Mouse (Mus musculus) MEL (cell line): Measurements from ENCODE around the gene Galntl6. TPM values are rescaled to one million over a fixed set of nuclear protein-coding genes. Genes with fewer than 3 reads are reported as not detected.

Experiments
- DNase-seq: peaks from one replicate; pipeline ENCODE4 v3.0.0; 2011; ENCODE audit warnings: low read depth, low spot score
- H3K27ac ChIP-seq: 2 replicates; pipeline ENCODE4 v1.5.1; 2012; ENCODE audit warnings: low read depth, mild to moderate bottlenecking, control low read depth, low read length, moderate library complexity; ENCODE audit not compliant: control insufficient read depth
- H3K27me3 ChIP-seq, 2 experiments: fragments of 150-350 bp in 1 of 2; sonication (generic) in 1 of 2; 2 replicates each; pipeline ENCODE4 v1.6.1; 2012; ENCODE audit warnings: low read length in 2 of 2, mild to moderate bottlenecking in 2 of 2, improper control_type of control experiment in 1 of 2, moderate library complexity in 1 of 2; ENCODE audit not compliant: insufficient read depth in 2 of 2, control insufficient read depth in 1 of 2
- H3K36me3 ChIP-seq, 2 experiments: 2 replicates each; pipeline ENCODE4 v1.6.1; 2012 to 2014; ENCODE audit warnings: low read length in 2 of 2, improper control_type of control experiment in 1 of 2, inconsistent platforms in 1 of 2, mild to moderate bottlenecking in 1 of 2; ENCODE audit not compliant: insufficient read depth in 2 of 2, control insufficient read depth in 1 of 2
- H3K4me1 ChIP-seq, 2 experiments: fragments of 150-350 bp in 1 of 2; sonication (generic) in 1 of 2; 2 replicates each; pipeline ENCODE4 v1.6.1; 2012; ENCODE audit warnings: low read length in 2 of 2, improper control_type of control experiment in 1 of 2, mild to moderate bottlenecking in 1 of 2; ENCODE audit not compliant: insufficient read depth in 2 of 2, control insufficient read depth in 1 of 2
- H3K4me3 ChIP-seq, 2 experiments: fragments of 150-350 bp in 1 of 2; sonication (generic) in 1 of 2; 2 replicates each; pipeline ENCODE4 v1.5.1; 2012; ENCODE audit warnings: low read depth in 2 of 2, low read length in 2 of 2, mild to moderate bottlenecking in 2 of 2, moderate library complexity in 2 of 2, control low read depth in 1 of 2, improper control_type of control experiment in 1 of 2; ENCODE audit not compliant: control insufficient read depth in 1 of 2, insufficient read depth in 1 of 2
- H3K79me2 ChIP-seq: 2 replicates; pipeline ENCODE4 v1.6.1; 2012; ENCODE audit warnings: mild to moderate bottlenecking, low read length, moderate library complexity; ENCODE audit not compliant: control insufficient read depth, poor library complexity, insufficient read depth
- H3K9ac ChIP-seq: 2 replicates; pipeline ENCODE4 v1.6.1; 2012; ENCODE audit warnings: low read depth, mild to moderate bottlenecking, control low read depth, low read length, moderate library complexity; ENCODE audit not compliant: control insufficient read depth, poor library complexity, severe bottlenecking
- H3K9me3 ChIP-seq: fragments of 150-350 bp; sonication (generic); replicated peaks from 2 replicates; pipeline ENCODE4 v1.6.1; 2012; ENCODE audit warnings: mild to moderate bottlenecking, low read length, improper control_type of control experiment, moderate library complexity; ENCODE audit not compliant: insufficient read depth
- BHLHE40 ChIP-seq: IDR thresholded peaks from 2 replicates; pipeline ENCODE4 v1.6.1; 2012; ENCODE audit warnings: low read depth, mild to moderate bottlenecking, inconsistent platforms, low read length, improper control_type of control experiment, borderline replicate concordance
- CTCF ChIP-seq, 3 experiments: IDR thresholded peaks in 2 of 3; conservative IDR thresholded peaks in 1 of 3; 2 replicates each; pipeline ENCODE4 v1.5.1; 2011 to 2012; ENCODE audit warnings: low read length in 3 of 3, low read depth in 2 of 3, mild to moderate bottlenecking in 2 of 3, improper control_type of control experiment in 1 of 3, inconsistent platforms in 1 of 3, mixed read lengths in 1 of 3, moderate library complexity in 1 of 3; ENCODE audit not compliant: control insufficient read depth in 1 of 3, insufficient read depth in 1 of 3, poor library complexity in 1 of 3, severe bottlenecking in 1 of 3
- ETS1 ChIP-seq: IDR thresholded peaks from 2 replicates; pipeline ENCODE4 v1.6.1; 2012; ENCODE audit warnings: low read depth, mild to moderate bottlenecking, inconsistent platforms, low read length, improper control_type of control experiment, moderate library complexity
- HCFC1 ChIP-seq: IDR thresholded peaks from 2 replicates; pipeline ENCODE4 v1.6.1; 2012; ENCODE audit warnings: low read depth, mild to moderate bottlenecking, inconsistent platforms, low read length, improper control_type of control experiment, moderate library complexity
- JUND ChIP-seq: IDR thresholded peaks from 2 replicates; pipeline ENCODE4 v1.6.1; 2011; ENCODE audit warnings: low read depth, mild to moderate bottlenecking, improper control_type of control experiment, low read length
- KAT2A ChIP-seq: conservative IDR thresholded peaks from 2 replicates; pipeline ENCODE4 v1.6.1; 2012; ENCODE audit warnings: low read depth, low read length, improper control_type of control experiment, inconsistent platforms
- MEF2A ChIP-seq: IDR thresholded peaks from 2 replicates; pipeline ENCODE4 v1.6.1; 2014; ENCODE audit warnings: low read depth, mild to moderate bottlenecking, inconsistent platforms, low read length, improper control_type of control experiment; ENCODE audit not compliant: poor library complexity, insufficient replicate concordance, severe bottlenecking; ENCODE audit errors: extremely low read depth
- MXI1 ChIP-seq: IDR thresholded peaks from 2 replicates; pipeline ENCODE4 v1.6.1; 2011; ENCODE audit warnings: mild to moderate bottlenecking, low read depth, low read length, improper control_type of control experiment
- MYC ChIP-seq: IDR thresholded peaks from 2 replicates; pipeline ENCODE4 v1.6.1; 2011; ENCODE audit warnings: low read depth, mild to moderate bottlenecking, low read length, improper control_type of control experiment, moderate library complexity
- NRF1 ChIP-seq: IDR thresholded peaks from 2 replicates; pipeline ENCODE4 v1.6.1; 2014; ENCODE audit warnings: low read depth, mild to moderate bottlenecking, inconsistent platforms, low read length, improper control_type of control experiment, moderate library complexity; ENCODE audit not compliant: poor library complexity, insufficient read depth, severe bottlenecking
- RAD21 ChIP-seq: IDR thresholded peaks from 2 replicates; pipeline ENCODE4 v1.6.1; 2011; ENCODE audit warnings: mild to moderate bottlenecking, low read depth, low read length, improper control_type of control experiment
- RCOR1 ChIP-seq: IDR thresholded peaks from 2 replicates; pipeline ENCODE4 v1.6.1; 2012; ENCODE audit warnings: low read depth, mild to moderate bottlenecking, inconsistent platforms, low read length, improper control_type of control experiment
- SIN3A ChIP-seq: IDR thresholded peaks from 2 replicates; pipeline ENCODE4 v1.6.1; 2012; ENCODE audit warnings: low read length, improper control_type of control experiment, inconsistent platforms
- SMC3 ChIP-seq: IDR thresholded peaks from 2 replicates; pipeline ENCODE4 v1.6.1; 2011; ENCODE audit warnings: low read depth, low read length, improper control_type of control experiment
- TAL1 ChIP-seq: IDR thresholded peaks from 2 replicates; pipeline ENCODE4 v1.6.1; 2012; ENCODE audit warnings: mild to moderate bottlenecking, inconsistent platforms, low read length, moderate library complexity, mixed read lengths
- TBP ChIP-seq: IDR thresholded peaks from 2 replicates; pipeline ENCODE4 v1.8.0; 2011; ENCODE audit warnings: low read depth, low read length, improper control_type of control experiment
- TCF12 ChIP-seq: IDR thresholded peaks from 2 replicates; pipeline ENCODE4 v1.6.1; 2014; ENCODE audit warnings: low read depth, mild to moderate bottlenecking, inconsistent platforms, low read length, improper control_type of control experiment, moderate library complexity
- UBTF ChIP-seq: IDR thresholded peaks from 2 replicates; pipeline ENCODE4 v1.6.1; 2012; ENCODE audit warnings: low read depth, mild to moderate bottlenecking, inconsistent platforms, low read length, improper control_type of control experiment, moderate library complexity, borderline replicate concordance; ENCODE audit not compliant: insufficient read depth
- ZC3H11A ChIP-seq: IDR thresholded peaks from 2 replicates; pipeline ENCODE4 v1.6.1; 2012; ENCODE audit warnings: low read depth, mild to moderate bottlenecking, inconsistent platforms, low read length, improper control_type of control experiment
- polyA plus RNA-seq, 2 experiments: library from polyadenylated mRNA; stranded (reverse) in 1 of 2; unstranded in 1 of 2; fragments of >175 nt in 1 of 2; fragments of >200 nt in 1 of 2; gene quantifications; 2 replicates each; pipeline versions ENCODE4 v1.2.1 to v1.2.4; 2012; ENCODE audit warnings: low replicate concordance in 2 of 2, low read depth in 1 of 2; ENCODE audit not compliant: insufficient read length in 2 of 2, insufficient read depth in 1 of 2, missing spikeins in 1 of 2
- total RNA-seq: library from RNA; depleted of rRNA; stranded (reverse); fragments of 300-350 nt; gene quantifications from 2 replicates; pipeline ENCODE4 v1.2.3, GENCODE M21; 2012

The Galntl6 gene
- total and polyA plus RNA-seq, 3 experiments, result not detected

GRCm38 (mm10) chr8:57893360-57893759, 1019.1 kb downstream of the Galntl6 start:
- Histone ChIP-seq H3K79me2 (no peaks in the 10 kb centered on the region), H3K9ac (no peak overlapping the region), H3K27ac (no peak overlapping the region), H3K27me3 (no peaks in the 10 kb centered on the region; a peak in 1 of 4 replicates), H3K36me3 (no peaks in the 10 kb centered on the region), H3K9me3 (no peaks in the 10 kb centered on the region), H3K4me3 (no peak overlapping the region), H3K4me1 (no peaks in the 10 kb centered on the region)
- DNase-seq, result no peak
- TF ChIP-seq NRF1 (no peak), TBP (no peak), UBTF (no peak), TAL1 (no peak), ZC3H11A (no peak), SMC3 (no peak), KAT2A (no peak), MEF2A (no peak), MYC (no peak), JUND (no peak), RAD21 (no peak), SIN3A (no peak)

DNA sequence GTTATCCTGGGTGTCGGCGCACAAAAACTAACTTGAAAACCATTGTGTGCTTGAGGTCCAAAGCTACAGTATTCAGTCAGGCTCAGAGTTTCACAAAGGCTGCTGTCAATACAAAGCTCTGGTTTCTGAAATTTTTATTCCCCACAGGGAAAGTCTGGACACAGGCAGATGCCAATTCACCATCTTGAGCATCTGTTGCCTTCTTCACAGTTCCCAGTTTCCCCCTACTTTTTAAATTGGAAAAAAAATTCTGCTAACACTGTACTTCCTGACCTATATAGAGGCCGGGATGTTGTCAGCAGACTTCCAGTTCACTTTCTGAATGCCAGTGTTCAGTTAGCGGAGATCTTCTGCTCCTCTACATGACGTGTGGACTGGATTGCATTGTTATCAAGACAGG, 1020.3 kb downstream of the Galntl6 start:
- TF ChIP-seq BHLHE40, result no peak
- TF ChIP-seq CTCF (IDR thresholded peaks at IDR 0.05 in 2 of 3, conservative IDR thresholded peaks at IDR 0.05 in 1 of 3; ENCODE audit: control insufficient read depth in 1 of 3, insufficient read depth in 1 of 3, low read depth in 2 of 3, low read length in 3 of 3, poor library complexity in 1 of 3, severe bottlenecking in 1 of 3), result no peak
- TF ChIP-seq RCOR1, result no peak
- no peak for TF ChIP-seq RAD21
- TF ChIP-seq ETS1, result no peak
- TF ChIP-seq JUND, result no peak
- TF ChIP-seq TBP, result no peak
- no peak for TF ChIP-seq TAL1
- TF ChIP-seq SMC3, result no peak
- no peak for TF ChIP-seq MYC
- TF ChIP-seq MXI1, result no peak
- TF ChIP-seq HCFC1, result no peak
- TF ChIP-seq NRF1, result no peak
- TF ChIP-seq UBTF, result no peak
- TF ChIP-seq TCF12, result no peak
- TF ChIP-seq KAT2A, result no peak
- no peak for TF ChIP-seq SIN3A
- no peaks in the 10 kb centered on the region; a peak in 1 of 4 replicates for H3K27me3 ChIP-seq
- H3K36me3 ChIP-seq, result no peaks in the 10 kb centered on the region
- no peak overlapping the region for H3K27ac ChIP-seq
- no peaks in the 10 kb centered on the region for H3K79me2 ChIP-seq
- H3K9me3 ChIP-seq, result no peaks in the 10 kb centered on the region
- no peaks in the 10 kb centered on the region for H3K4me1 ChIP-seq
- H3K4me3 ChIP-seq, result no peak overlapping the region
- DNase-seq, result no peak
- no peak overlapping the region for H3K9ac ChIP-seq
